In genomic region chr15:84538974-84539588, GRCm38 (mm10) we compare ENCODE assay signal across 24 mouse cellular contexts. TPM values are rescaled to one million over a fixed set of nuclear protein-coding genes. Genes with fewer than 3 reads are reported as not detected.
DNase-seq lines count a peak whose midpoint lies in the region; ATAC-seq lines count a peak whose summit lies in the region.
"Had no signal": no experiment of that assay in that cellular context is flagged by ENCODE, and none has a peak within 500 bp of the region (broad histone marks: within the 10 kb centered on the region; RNA-seq: fewer than 3 reads in every experiment).

No protein-coding gene starts in this region.

- H3K36me3 ChIP-seq in kidney, embryonic 16.5 days (ENCODE audit: insufficient read depth, low read length) = no peaks in the 10 kb centered on the region
- H3K36me3 ChIP-seq in kidney, embryonic 14.5 days (ENCODE audit: control insufficient read depth, insufficient read depth, low read length) = no peaks in the 10 kb centered on the region
- no peaks in the 10 kb centered on the region for H3K36me3 ChIP-seq in intestine, embryonic 16.5 days (ENCODE audit: control insufficient read depth, insufficient read depth, low read length)
- H3K36me3 ChIP-seq in midbrain, embryonic 13.5 days = no peaks in the 10 kb centered on the region
- H3K36me3 ChIP-seq: embryonic facial prominence, embryonic 12.5 days; heart, embryonic 12.5 days; hindbrain, embryonic 12.5 days; midbrain, embryonic 15.5 days; neural tube, embryonic 15.5 days had no signal

- H3K27ac ChIP-seq in kidney, embryonic 16.5 days (ENCODE audit: low read length) = no peak overlapping the region
- no peak overlapping the region for H3K27ac ChIP-seq in kidney, embryonic 14.5 days (ENCODE audit: low read depth, low read length)
- no peak overlapping the region for H3K27ac ChIP-seq in intestine, embryonic 16.5 days (ENCODE audit: low read length)
- no peak overlapping the region for H3K27ac ChIP-seq in midbrain, embryonic 13.5 days
- H3K27ac ChIP-seq: embryonic facial prominence, embryonic 12.5 days; forebrain, embryonic 13.5 days; hindbrain, embryonic 12.5 days; layer of hippocampus, adult 2 months; midbrain, embryonic 15.5 days; neural tube, embryonic 15.5 days had no signal

- H3K4me1 ChIP-seq in kidney, embryonic 16.5 days (ENCODE audit: insufficient read depth, low read length) = 0 out of 2 replicates have a peak, but pooled peaks cover 9% of the 10 kb centered on the region
- peaks cover 7% of the 10 kb centered on the region; the same call in 1 of the 2 replicates for H3K4me1 ChIP-seq in kidney, embryonic 14.5 days (ENCODE audit: control insufficient read depth, insufficient read depth, low read length)
- H3K4me1 ChIP-seq in intestine, embryonic 16.5 days (ENCODE audit: control insufficient read depth, insufficient read depth, low read length) = no peaks in the 10 kb centered on the region
- H3K4me1 ChIP-seq in midbrain, embryonic 13.5 days (replicated peaks) = 0 out of 2 replicates have a peak, but pooled peaks cover 3% of the 10 kb centered on the region
- H3K4me1 ChIP-seq: embryonic facial prominence, embryonic 12.5 days; forebrain, embryonic 13.5 days; heart, embryonic 12.5 days; midbrain, embryonic 15.5 days; neural tube, embryonic 15.5 days had no signal

- H3K9ac ChIP-seq in kidney, embryonic 16.5 days (replicated peaks; ENCODE audit: low read length) = no peak overlapping the region
- no peak overlapping the region for H3K9ac ChIP-seq in kidney, embryonic 14.5 days (ENCODE audit: low read depth, low read length)
- no peak overlapping the region for H3K9ac ChIP-seq in intestine, embryonic 16.5 days (ENCODE audit: low read depth, low read length)
- H3K9ac ChIP-seq in midbrain, embryonic 13.5 days (replicated peaks) = no peak overlapping the region
- H3K9ac ChIP-seq: embryonic facial prominence, embryonic 12.5 days; forebrain, embryonic 13.5 days; heart, embryonic 12.5 days; hindbrain, embryonic 12.5 days; midbrain, embryonic 15.5 days; neural tube, embryonic 15.5 days had no signal

- no peak overlapping the region for H3K4me3 ChIP-seq in kidney, embryonic 16.5 days (ENCODE audit: low read length)
- H3K4me3 ChIP-seq in kidney, embryonic 14.5 days (ENCODE audit: low read length) = no peak overlapping the region
- peak overlapping the region; percentile 28 for H3K4me3 ChIP-seq in intestine, embryonic 16.5 days (ENCODE audit: low read length)
- no peak overlapping the region for H3K4me3 ChIP-seq in midbrain, embryonic 13.5 days (replicated peaks)
- H3K4me3 ChIP-seq: embryonic facial prominence, embryonic 12.5 days; erythroblast, embryonic 14.5 days; forebrain, embryonic 13.5 days; heart, embryonic 12.5 days; hindbrain, embryonic 12.5 days; layer of hippocampus, adult 2 months; midbrain, embryonic 15.5 days; neural tube, embryonic 15.5 days had no signal

- H3K4me2 ChIP-seq in kidney, embryonic 16.5 days (replicated peaks; ENCODE audit: low read depth, low read length) = no peak overlapping the region
- H3K4me2 ChIP-seq in kidney, embryonic 14.5 days (replicated peaks; ENCODE audit: low read depth, low read length) = no peak overlapping the region
- peak overlapping the region; percentile 47 for H3K4me2 ChIP-seq in intestine, embryonic 16.5 days (ENCODE audit: low read depth, low read length)
- H3K4me2 ChIP-seq in midbrain, embryonic 13.5 days (replicated peaks) = no peak overlapping the region
- H3K4me2 ChIP-seq: embryonic facial prominence, embryonic 12.5 days; forebrain, embryonic 13.5 days; heart, embryonic 12.5 days; hindbrain, embryonic 12.5 days; midbrain, embryonic 15.5 days; neural tube, embryonic 15.5 days had no signal

- 0 out of 2 replicates have a peak, but pooled peaks have one; percentile 4 for ATAC-seq in kidney, embryonic 16.5 days (ENCODE audit: low FRiP score, low TSS enrichment)
- no peak for ATAC-seq in kidney, embryonic 14.5 days (ENCODE audit: low FRiP score, low TSS enrichment)
- ATAC-seq in intestine, embryonic 16.5 days = 0 out of 2 replicates have a peak, but pooled peaks have one; percentile 38
- no peak for ATAC-seq in midbrain, embryonic 13.5 days
- no peak for ATAC-seq in cerebellum, adult (ENCODE audit: insufficient number of reproducible peaks, low FRiP score, low TSS enrichment)
- no peak for ATAC-seq in frontal cortex, adult (ENCODE audit: low TSS enrichment)
- ATAC-seq: forebrain, embryonic 13.5 days; midbrain, embryonic 15.5 days had no signal

- WGBS in kidney, embryonic 16.5 days = 80% methylated on average over 15 of the region's 15 CpGs
- 74% methylated on average over 15 of the region's 15 CpGs for WGBS in kidney, embryonic 14.5 days
- 64% methylated on average over 15 of the region's 15 CpGs for WGBS in intestine, embryonic 16.5 days
- 86% methylated on average over 15 of the region's 15 CpGs for WGBS in midbrain, embryonic 13.5 days

- peaks cover 8% of the 10 kb centered on the region; the same call in 1 of the 2 replicates for H3K9me3 ChIP-seq in kidney, embryonic 16.5 days (ENCODE audit: low read length)
- peaks cover 6% of the 10 kb centered on the region; the same call in 1 of the 2 replicates for H3K9me3 ChIP-seq in kidney, embryonic 14.5 days (ENCODE audit: control insufficient read depth, low read length)
- H3K9me3 ChIP-seq in intestine, embryonic 16.5 days (ENCODE audit: control insufficient read depth, low read length) = peaks cover 4% of the 10 kb centered on the region; the same call in 1 of the 2 replicates
- peaks cover 9% of the 10 kb centered on the region; the same call in 1 of the 2 replicates for H3K9me3 ChIP-seq in midbrain, embryonic 13.5 days
- H3K9me3 ChIP-seq: embryonic facial prominence, embryonic 12.5 days; midbrain, embryonic 15.5 days had no signal

- peak; percentile 15 to 21 for DNase-seq in urinary bladder, adult 18-20 months (ENCODE audit: low spot score in 2 of 2)
- no peak for DNase-seq in urinary bladder, postnatal 4 days (ENCODE audit: low spot score in 2 of 2)
- DNase-seq: cerebellum, adult 8-10 months; gastrocnemius, postnatal 10 days; heart, adult 11 months; heart, postnatal 14 days; kidney, adult 11 months; kidney, postnatal 14 days; layer of hippocampus, postnatal 36 days; liver had no signal

- H3K27me3 ChIP-seq in kidney, embryonic 16.5 days (ENCODE audit: insufficient read depth, low read length) = no peaks in the 10 kb centered on the region
- H3K27me3 ChIP-seq in kidney, embryonic 14.5 days (ENCODE audit: control insufficient read depth, insufficient read depth, low read length) = no peaks in the 10 kb centered on the region
- H3K27me3 ChIP-seq in intestine, embryonic 16.5 days (replicated peaks; ENCODE audit: control insufficient read depth, insufficient read depth, low read length) = no peaks in the 10 kb centered on the region
- H3K27me3 ChIP-seq in midbrain, embryonic 13.5 days = no peaks in the 10 kb centered on the region
- H3K27me3 ChIP-seq: embryonic facial prominence, embryonic 12.5 days; heart, embryonic 12.5 days; hindbrain, embryonic 12.5 days; midbrain, embryonic 15.5 days; neural tube, embryonic 15.5 days had no signal

RNA-seq across cellular contexts. Expression of gene Rtl6, which starts 18.5 kb away (rescaled TPM):
- polyA plus RNA-seq in kidney, embryonic 16.5 days (2015; fragmentation: Nextera tagmentation; extraction: Ambion mirVana) = 16.6 and 17.7 TPM in 2 replicates
- 5.7 and 9.5 TPM in 2 replicates for polyA plus RNA-seq in kidney, embryonic 14.5 days (2014; fragmentation: Nextera tagmentation; extraction: Ambion mirVana)
- polyA plus RNA-seq in intestine, embryonic 16.5 days (2015; fragmentation: Nextera tagmentation; extraction: Ambion mirVana) = 8.1 and 8.2 TPM in 2 replicates
- polyA plus RNA-seq in midbrain, embryonic 13.5 days (2015; fragmentation: Nextera tagmentation; extraction: Ambion mirVana) = 57.8 and 62.2 TPM in 2 replicates
- polyA plus RNA-seq: erythroblast, embryonic 14.5 days had no signal

Comparison
In these comparisons a context has a peak if more than half of its experiments do, and no peak if none do; other contexts are left out.
1. ATAC-seq: peak in kidney, embryonic 16.5 days (single experiment) and intestine, embryonic 16.5 days (single experiment); none in kidney, embryonic 14.5 days (single experiment), midbrain, embryonic 13.5 days (single experiment), cerebellum, adult (single experiment) and frontal cortex, adult (single experiment).
2. DNase-seq: peak in urinary bladder, adult 18-20 months (2 of 2); none in urinary bladder, postnatal 4 days (0 of 2).